Mouse (Mus musculus): ENCODE results near the gene Nat8.
"Not testable (repeated sequence)": the region's sequence is repeated elsewhere in the genome, so short reads cannot be mapped to it uniquely, and the experiment has no call there.

DNA sequence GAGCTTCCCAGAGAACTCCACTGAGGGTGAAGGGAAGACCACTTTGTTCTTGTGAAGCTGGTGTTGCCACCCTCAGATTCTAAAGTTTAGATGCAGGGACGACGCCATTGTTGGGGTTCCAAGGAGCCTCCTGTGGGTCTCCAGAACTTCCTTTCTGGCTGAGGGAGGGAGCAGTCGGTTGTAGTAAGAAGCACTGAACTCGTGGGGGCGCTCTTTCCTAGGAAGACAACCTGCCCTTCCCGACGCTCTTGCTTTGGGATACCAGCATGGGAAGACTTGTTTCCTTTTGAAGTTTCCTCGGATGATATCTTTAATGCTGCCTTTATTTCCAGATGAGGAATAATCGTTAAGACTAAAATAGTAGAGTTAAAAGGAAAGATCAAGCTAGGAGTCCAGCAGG lies 4.9 kb upstream of the Nat8 start:
- not testable (repeated sequence) for TF ChIP-seq GATA1 (IDR thresholded peaks at IDR 0.05; ENCODE audit: borderline replicate concordance, low read length); FLI1 (IDR thresholded peaks at IDR 0.05; ENCODE audit: low read length)
